22 mouse cellular contexts compared by ENCODE assay signal in the genomic region with DNA sequence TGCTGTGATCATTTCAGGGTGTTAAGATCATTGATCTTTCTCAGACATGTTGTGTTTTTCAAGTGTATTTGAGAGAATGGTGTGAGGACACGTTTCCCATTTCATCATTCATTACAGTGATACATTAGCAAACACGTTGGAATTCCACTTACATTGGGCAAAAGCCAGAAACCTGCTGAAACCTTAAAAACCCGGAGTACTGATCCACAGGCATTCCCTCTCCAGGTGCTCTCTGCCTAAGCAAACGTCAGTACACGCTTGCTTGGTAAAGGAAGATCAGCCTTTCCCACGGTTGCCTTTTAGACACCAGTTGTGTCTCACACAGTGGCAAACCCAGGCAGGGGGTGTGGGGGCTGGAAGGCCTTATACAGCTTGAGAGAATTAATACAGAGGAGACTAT. TPM values are rescaled to one million over a fixed set of nuclear protein-coding genes. Genes with fewer than 3 reads are reported as not detected.
DNase-seq lines count a peak whose midpoint lies in the region; ATAC-seq and TF ChIP-seq lines count a peak whose summit lies in the region.
"Had no signal": no experiment of that assay in that cellular context is flagged by ENCODE, and none has a peak within 500 bp of the region (broad histone marks: within the 10 kb centered on the region; RNA-seq: fewer than 3 reads in every experiment).

No protein-coding gene starts in this region.

- no peaks in the 10 kb centered on the region for H3K27me3 ChIP-seq in intestine, embryonic 14.5 days (replicated peaks; ENCODE audit: control insufficient read depth, insufficient read depth, low read length)
- H3K27me3 ChIP-seq in intestine, embryonic 16.5 days (replicated peaks; ENCODE audit: control insufficient read depth, insufficient read depth, low read length), result no peaks in the 10 kb centered on the region
- H3K27me3 ChIP-seq in lung, embryonic 15.5 days, result no peaks in the 10 kb centered on the region
- H3K27me3 ChIP-seq in Patski, result no peaks in the 10 kb centered on the region
- no peaks in the 10 kb centered on the region for H3K27me3 ChIP-seq in limb, embryonic 14.5 days (ENCODE audit: control insufficient read depth, insufficient read depth, low read length)
- H3K27me3 ChIP-seq: heart, embryonic 13.5 days; hindbrain, embryonic 13.5 days had no signal

- no peak for ATAC-seq in intestine, embryonic 14.5 days (replicated peaks; ENCODE audit: low FRiP score, low TSS enrichment, low read depth)
- no peak for ATAC-seq in intestine, embryonic 16.5 days
- ATAC-seq in lung, embryonic 15.5 days (ENCODE audit: borderline replicate concordance, extremely low read depth, low FRiP score, low TSS enrichment), result no peak
- peak; percentile 6 for ATAC-seq in Patski
- no peak for ATAC-seq in limb, embryonic 14.5 days (ENCODE audit: low FRiP score, low read depth)
- ATAC-seq: inflammation-experienced regulatory T-cells, adult 6 months had no signal

- no peak for DNase-seq in intestine, embryonic 14.5 days (ENCODE audit: low spot score)
- DNase-seq in lung, adult 18-20 months, result no peak
- no peak for DNase-seq in Patski (ENCODE audit: low read depth, low spot score)
- peak; percentile 37 for DNase-seq in limb, embryonic 14.5 days (ENCODE audit: low spot score)
- no peak for DNase-seq in urinary bladder, adult 18-20 months (ENCODE audit: low spot score in 2 of 2)
- no peak for DNase-seq in spleen, adult 12 weeks (ENCODE audit: low spot score)
- DNase-seq: cerebellum, adult 2 months; cerebellum, postnatal 36 days; kidney, postnatal 10 days; layer of hippocampus, postnatal 36 days; spleen, adult 18-20 months had no signal

- TF ChIP-seq CTCF in Patski (IDR thresholded peaks at IDR 0.05), result no peak

- H3K27ac ChIP-seq in intestine, embryonic 14.5 days (ENCODE audit: low read depth), result 0 out of 2 replicates have a peak overlapping the region, but pooled peaks have one; percentile 76
- H3K27ac ChIP-seq in intestine, embryonic 16.5 days (ENCODE audit: low read length), result no peak overlapping the region
- peak overlapping the region; percentile 40; the same call in 1 of the 2 replicates for H3K27ac ChIP-seq in lung, embryonic 15.5 days
- peak overlapping the region; percentile 50 for H3K27ac ChIP-seq in limb, embryonic 14.5 days (replicated peaks; ENCODE audit: low read depth, low read length)
- H3K27ac ChIP-seq: layer of hippocampus, adult 2 months had no signal

- H3K4me1 ChIP-seq in intestine, embryonic 14.5 days (replicated peaks; ENCODE audit: control insufficient read depth, insufficient read depth, low read length), result peaks cover 22% of the 10 kb centered on the region
- H3K4me1 ChIP-seq in intestine, embryonic 16.5 days (ENCODE audit: control insufficient read depth, insufficient read depth, low read length), result peaks cover 18% of the 10 kb centered on the region
- H3K4me1 ChIP-seq in lung, embryonic 15.5 days, result peaks cover 35% of the 10 kb centered on the region
- peaks cover 24% of the 10 kb centered on the region for H3K4me1 ChIP-seq in limb, embryonic 14.5 days (ENCODE audit: control insufficient read depth, insufficient read depth, low read length)

- H3K9ac ChIP-seq in intestine, embryonic 14.5 days (ENCODE audit: low read length), result no peak overlapping the region
- H3K9ac ChIP-seq in intestine, embryonic 16.5 days (ENCODE audit: low read depth, low read length), result no peak overlapping the region
- H3K9ac ChIP-seq in lung, embryonic 15.5 days, result no peak overlapping the region
- no peak overlapping the region for H3K9ac ChIP-seq in limb, embryonic 14.5 days (ENCODE audit: low read depth, low read length, severe bottlenecking)
- H3K9ac ChIP-seq: heart, embryonic 13.5 days; hindbrain, embryonic 13.5 days had no signal

- 52% methylated on average over 6 of the region's 6 CpGs for WGBS in intestine, embryonic 14.5 days
- 50% methylated on average over 6 of the region's 6 CpGs for WGBS in intestine, embryonic 16.5 days
- WGBS in lung, embryonic 15.5 days, result 41% methylated on average over 6 of the region's 6 CpGs
- WGBS in limb, embryonic 14.5 days, result 53% methylated on average over 6 of the region's 6 CpGs

- H3K4me2 ChIP-seq in intestine, embryonic 14.5 days (ENCODE audit: low read length), result no peak overlapping the region
- no peak overlapping the region for H3K4me2 ChIP-seq in intestine, embryonic 16.5 days (ENCODE audit: low read depth, low read length)
- no peak overlapping the region for H3K4me2 ChIP-seq in lung, embryonic 15.5 days
- H3K4me2 ChIP-seq in limb, embryonic 14.5 days (replicated peaks; ENCODE audit: low read depth, low read length, severe bottlenecking), result no peak overlapping the region
- H3K4me2 ChIP-seq: heart, embryonic 13.5 days; liver, embryonic 11.5 days had no signal

- H3K4me3 ChIP-seq in intestine, embryonic 14.5 days (ENCODE audit: low read depth, low read length), result no peak overlapping the region
- no peak overlapping the region for H3K4me3 ChIP-seq in intestine, embryonic 16.5 days (ENCODE audit: low read length)
- no peak overlapping the region for H3K4me3 ChIP-seq in lung, embryonic 15.5 days
- H3K4me3 ChIP-seq in limb, embryonic 14.5 days (replicated peaks; ENCODE audit: low read length), result no peak overlapping the region
- H3K4me3 ChIP-seq: erythroblast, embryonic 14.5 days; heart, embryonic 13.5 days; hindbrain, embryonic 13.5 days; layer of hippocampus, adult 2 months; myocyte had no signal

- in situ Hi-C loops in Patski (cut with MboI; ENCODE audit: low pct_unique_long_range_greater_than_20kb), result no loop called here

- no peak for TF ChIP-seq POLR2A in limb, embryonic 14.5 days (IDR thresholded peaks at IDR 0.05; ENCODE audit: borderline replicate concordance, extremely low read depth, insufficient read depth, insufficient read length)

- H3K9me3 ChIP-seq in intestine, embryonic 14.5 days (ENCODE audit: control insufficient read depth, low read length), result no peaks in the 10 kb centered on the region
- H3K9me3 ChIP-seq in intestine, embryonic 16.5 days (ENCODE audit: control insufficient read depth, low read length), result no peaks in the 10 kb centered on the region
- H3K9me3 ChIP-seq in lung, embryonic 15.5 days, result no peaks in the 10 kb centered on the region
- H3K9me3 ChIP-seq in limb, embryonic 14.5 days (ENCODE audit: control insufficient read depth, low read length), result no peaks in the 10 kb centered on the region
- H3K9me3 ChIP-seq: heart, embryonic 13.5 days; hindbrain, embryonic 13.5 days had no signal

- CTCF ChIA-PET in Patski (lab: Charles Lee), result no interaction called here

- no peaks in the 10 kb centered on the region for H3K36me3 ChIP-seq in intestine, embryonic 14.5 days (ENCODE audit: control insufficient read depth, insufficient read depth, low read length)
- no peaks in the 10 kb centered on the region for H3K36me3 ChIP-seq in intestine, embryonic 16.5 days (ENCODE audit: control insufficient read depth, insufficient read depth, low read length)
- H3K36me3 ChIP-seq in lung, embryonic 15.5 days, result no peaks in the 10 kb centered on the region
- H3K36me3 ChIP-seq in limb, embryonic 14.5 days (ENCODE audit: control insufficient read depth, insufficient read depth, low read length), result no peaks in the 10 kb centered on the region
- H3K36me3 ChIP-seq: heart, embryonic 13.5 days; hindbrain, embryonic 13.5 days had no signal

- POLR2A ChIA-PET in Patski (lab: Charles Lee), result no interaction called here

RNA-seq across cellular contexts. Expression of a gene that starts 21.2 kb away (rescaled TPM):
- polyA plus RNA-seq in intestine, embryonic 14.5 days (2014; fragmentation: Nextera tagmentation; extraction: Ambion mirVana), result 14.2 and 14.3 TPM in 2 replicates
- polyA plus RNA-seq in intestine, embryonic 16.5 days (2015; fragmentation: Nextera tagmentation; extraction: Ambion mirVana), result 23.0 and 24.8 TPM in 2 replicates
- polyA plus RNA-seq in lung, embryonic 15.5 days (2015; fragmentation: Nextera tagmentation; extraction: Ambion mirVana), result 4.3 and 4.5 TPM in 2 replicates
- polyA plus RNA-seq in Patski (2021), result 34.4 TPM
- polyA plus RNA-seq in limb, embryonic 14.5 days (2012; rRNA removed), result 6.8 and 8.1 TPM in 2 replicates
- polyA plus RNA-seq in limb, embryonic 14.5 days (2014; fragmentation: Nextera tagmentation; extraction: Ambion mirVana), result 2.7 and 4.0 TPM in 2 replicates
- polyA plus RNA-seq: erythroblast, embryonic 14.5 days; forebrain, embryonic 16.5 days; hindbrain, embryonic 13.5 days; myocyte; neural tube, embryonic 14.5 days had no signal
